Mouse (Mus musculus): ENCODE results near the gene Nkain1.

DNA sequence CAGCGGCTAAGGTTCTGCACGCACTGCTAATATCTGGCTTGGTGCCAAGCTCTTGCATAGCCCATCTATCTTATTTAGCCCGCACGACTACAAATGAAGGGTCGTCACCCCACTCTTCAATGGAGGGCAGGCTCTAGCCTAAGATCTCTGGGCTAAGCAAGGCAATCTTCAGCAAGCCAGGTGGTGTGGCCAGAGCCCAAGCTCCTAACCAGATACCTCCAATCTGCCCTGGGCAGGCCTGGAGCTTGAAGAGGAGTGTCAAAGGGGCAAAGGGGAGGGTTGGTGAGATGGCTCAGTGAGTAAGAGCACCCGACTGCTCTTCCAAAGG, 20.9 kb downstream of the Nkain1 start:
- TF ChIP-seq CTCF (IDR thresholded peaks at IDR 0.05; ENCODE audit: extremely low read depth, insufficient read depth, low read length) (no peak), POLR2A (IDR thresholded peaks at IDR 0.05; ENCODE audit: extremely low read depth, insufficient read depth, low read length) (no peak)
